Mouse (Mus musculus) Muller cell, postnatal 12 days (primary cell): Measurements from ENCODE around the gene Elf5.

ENCODE experiments used
- DNase-seq: peaks from one replicate; pipeline ENCODE4 v3.0.0-alpha.2; 2015; ENCODE audit errors: inconsistent ontology term

Gene Elf5

GRCm38 (mm10) chr2:103435110-103435509, 23.6 kb downstream of the Elf5 start:
- DNase-seq: no peak

DNA sequence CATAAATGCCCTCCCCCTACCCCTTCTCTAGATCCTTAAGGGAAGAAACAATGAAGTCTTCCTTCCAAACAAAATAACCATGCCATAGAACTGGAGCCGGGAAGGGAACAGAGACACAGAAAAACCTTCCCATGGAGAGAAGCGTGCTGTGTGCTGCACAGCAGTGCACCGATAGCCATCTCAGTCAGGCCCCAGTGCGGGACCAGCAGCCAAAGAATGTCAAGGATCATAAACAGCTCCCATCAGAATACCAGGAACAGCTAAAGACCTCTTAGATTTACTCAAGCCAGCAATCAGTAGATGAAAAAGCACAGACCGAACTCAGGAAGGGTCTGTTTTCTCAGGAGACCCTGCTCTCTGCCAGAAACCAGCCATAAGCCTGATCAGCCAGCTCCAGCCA, 25.0 kb downstream of the Elf5 start:
- no peak for DNase-seq

GRCm38 (mm10) chr2:103439071-103439622, 27.7 kb downstream of the Elf5 start:
- no peak for DNase-seq

- DNase-seq: peak; percentile 66
Observed at GRCm38 (mm10) chr2:103439710-103440109, 28.2 kb downstream of the Elf5 start.

GRCm38 (mm10) chr2:103445776-103446175, 34.3 kb downstream of the Elf5 start:
- no peak for DNase-seq

DNA sequence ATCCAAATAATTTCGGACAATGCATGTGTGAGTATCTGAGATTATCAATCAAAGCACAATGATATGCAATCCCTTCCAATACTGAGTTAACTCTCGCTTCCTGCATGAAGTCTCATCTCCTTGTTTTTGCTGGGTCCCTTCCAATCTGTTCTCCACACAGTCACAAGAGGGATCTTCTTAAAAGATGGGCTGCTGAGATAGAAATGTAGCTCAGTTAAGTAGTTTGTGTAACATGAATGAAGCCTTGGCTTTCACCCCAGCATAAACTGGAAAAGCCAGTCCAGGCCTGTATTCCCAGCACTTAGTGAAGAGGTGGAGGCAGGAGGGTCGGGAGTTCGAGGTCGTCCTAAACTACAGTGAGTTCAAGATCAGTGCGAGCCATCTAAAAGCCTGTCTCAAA, 34.8 kb downstream of the Elf5 start:
- DNase-seq: no peak

- no peak for DNase-seq
Observed at GRCm38 (mm10) chr2:103448947-103449560, 37.6 kb downstream of the Elf5 start.

- DNase-seq: no peak
Observed at GRCm38 (mm10) chr2:103449813-103450212, 38.3 kb downstream of the Elf5 start.

GRCm38 (mm10) chr2:103450267-103450666, 38.8 kb downstream of the Elf5 start:
- no peak for DNase-seq

GRCm38 (mm10) chr2:103452550-103452949, 41.1 kb downstream of the Elf5 start:
- DNase-seq: no peak

DNA sequence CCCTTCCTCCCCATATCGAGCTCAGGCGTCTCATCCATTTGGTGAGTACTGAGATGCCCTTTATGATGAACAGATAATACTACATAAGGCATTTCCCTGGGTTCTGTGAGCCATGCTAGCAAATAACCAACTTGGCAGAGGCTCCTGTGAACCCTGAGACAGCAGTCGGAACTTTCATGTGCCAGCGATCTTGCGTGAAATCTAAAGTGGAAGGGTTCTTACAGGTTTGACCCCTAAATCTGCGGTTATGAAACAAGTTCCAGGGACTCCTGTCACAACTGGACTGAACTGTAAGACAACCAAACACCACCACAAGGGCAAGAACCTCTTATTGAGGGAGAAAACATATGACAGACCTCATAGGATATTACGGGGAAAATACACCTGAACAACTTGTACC, 44.3 kb downstream of the Elf5 start:
- no peak for DNase-seq

DNA sequence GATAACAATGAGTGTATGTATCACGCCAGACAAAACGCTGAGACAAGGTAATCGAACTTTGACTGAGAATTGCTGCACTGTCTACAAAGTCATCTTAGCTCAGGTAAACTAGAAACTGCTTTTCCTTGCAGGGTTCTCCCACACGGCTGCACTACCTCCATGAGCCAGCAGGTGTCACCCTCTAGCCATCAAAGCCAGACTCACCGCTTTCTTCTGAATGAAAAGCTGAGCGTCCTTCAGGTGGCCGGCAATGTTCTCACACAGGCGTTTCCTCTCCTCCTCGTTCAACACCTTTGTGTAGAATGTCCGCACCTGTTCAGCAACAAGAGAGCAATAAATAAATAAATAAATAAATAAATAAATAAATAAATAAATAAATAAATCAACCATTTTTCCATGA, 45.2 kb downstream of the Elf5 start:
- DNase-seq: peak; percentile 51

DNA sequence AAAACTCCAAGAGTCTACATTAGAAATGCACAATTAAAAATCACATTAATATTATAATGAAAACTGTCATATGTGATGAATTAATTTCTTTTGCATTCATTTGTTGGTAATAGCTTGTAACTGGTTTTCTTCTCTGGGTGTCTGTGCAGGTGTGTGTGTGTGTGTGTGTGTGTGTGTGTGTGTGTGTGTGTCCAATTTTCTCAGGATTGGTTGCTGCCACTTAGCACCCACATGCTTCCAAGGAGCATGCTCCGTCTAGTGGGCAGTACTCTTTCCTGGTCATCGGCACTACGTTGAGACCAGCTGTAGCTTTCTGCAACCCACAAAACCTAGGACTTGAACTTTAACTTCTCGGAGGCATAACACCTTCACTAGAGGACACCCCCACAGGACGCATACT, 45.6 kb downstream of the Elf5 start:
- DNase-seq: peak; percentile 26

- no peak for DNase-seq
Observed at GRCm38 (mm10) chr2:103457628-103458027, 46.1 kb downstream of the Elf5 start.

GRCm38 (mm10) chr2:103459069-103459468, 47.6 kb downstream of the Elf5 start:
- no peak for DNase-seq

DNA sequence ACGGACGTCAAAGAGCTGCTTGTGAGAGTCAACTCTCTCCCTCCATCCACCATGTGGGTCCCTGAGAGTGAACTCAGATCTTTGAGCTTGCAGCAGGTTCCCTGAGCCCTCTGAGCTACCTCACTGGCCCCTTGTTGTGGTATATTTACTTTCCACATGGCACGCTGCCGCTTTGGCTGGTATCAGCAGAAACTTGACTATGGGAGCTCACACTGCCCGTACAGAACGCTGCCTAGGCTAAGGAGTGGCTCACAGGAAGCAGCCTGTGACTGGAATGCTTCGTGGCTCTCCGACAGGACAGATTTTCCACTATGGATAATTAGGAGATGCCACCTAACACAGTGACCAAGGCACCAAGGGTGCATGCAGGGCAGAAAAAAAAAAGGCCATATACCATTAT, 49.7 kb downstream of the Elf5 start:
- no peak for DNase-seq

DNA sequence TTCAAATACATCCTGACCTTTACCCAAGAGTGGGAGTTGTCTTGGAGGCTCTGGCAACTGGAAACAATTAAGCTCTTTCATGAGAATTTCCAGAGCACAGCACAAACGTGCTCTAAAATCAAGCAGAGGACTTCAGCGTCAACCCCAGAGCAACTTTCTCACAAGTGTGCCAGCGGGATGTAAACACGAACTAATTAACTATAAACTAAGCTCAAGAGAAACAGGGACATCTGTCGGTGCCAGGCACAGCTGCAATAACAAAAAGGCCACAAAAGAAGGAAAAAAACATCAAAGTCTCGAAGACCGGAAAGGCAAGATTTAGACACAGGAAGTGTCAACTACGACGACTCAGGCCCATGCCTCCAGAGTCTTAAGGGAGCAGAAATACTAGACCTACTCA, 50.3 kb downstream of the Elf5 start:
- DNase-seq: no peak

GRCm38 (mm10) chr2:103462746-103463145, 51.3 kb downstream of the Elf5 start:
- DNase-seq: no peak

- DNase-seq: no peak
Observed at GRCm38 (mm10) chr2:103464524-103464923, 53.0 kb downstream of the Elf5 start.

DNA sequence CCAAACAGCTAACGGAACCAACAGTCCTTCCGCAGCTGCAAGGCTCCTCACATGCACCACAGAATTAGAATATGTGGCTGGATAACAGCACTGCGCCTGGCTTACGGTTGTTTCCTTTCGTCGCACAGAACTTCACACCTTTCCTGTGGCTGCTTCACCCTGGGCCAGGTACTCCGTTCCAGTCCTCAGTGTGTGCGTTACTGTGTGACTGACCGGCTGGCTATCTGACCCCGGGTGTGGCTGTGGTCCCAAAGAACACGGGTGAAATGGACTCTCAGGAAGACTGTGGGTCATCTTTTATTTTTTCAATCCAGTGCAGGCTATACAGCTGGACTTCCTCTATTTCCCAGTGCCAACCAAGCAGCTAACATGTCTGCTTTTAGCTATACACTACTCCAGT, 53.9 kb downstream of the Elf5 start:
- DNase-seq: no peak

DNA sequence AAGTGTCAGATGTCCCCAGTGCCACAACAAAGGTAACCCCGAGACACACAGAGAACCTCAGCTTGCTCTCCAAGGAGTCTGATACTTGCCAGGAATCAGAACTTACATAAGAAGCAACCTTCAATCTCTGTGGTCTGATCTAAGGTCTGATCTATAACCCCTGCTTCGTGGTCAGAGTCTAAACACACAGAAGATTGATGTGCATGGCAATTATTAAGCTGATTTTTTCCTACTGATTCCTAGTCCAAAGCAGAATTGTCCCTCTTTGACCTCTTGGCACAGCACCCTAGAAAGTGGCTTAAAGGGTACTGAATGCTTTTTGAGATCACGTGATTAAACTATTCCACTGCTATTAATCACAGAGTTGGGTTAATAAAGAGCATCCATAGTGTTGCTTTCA, 54.8 kb downstream of the Elf5 start:
- no peak for DNase-seq

- no peak for DNase-seq
Observed at GRCm38 (mm10) chr2:103466984-103467588, 55.6 kb downstream of the Elf5 start.

DNA sequence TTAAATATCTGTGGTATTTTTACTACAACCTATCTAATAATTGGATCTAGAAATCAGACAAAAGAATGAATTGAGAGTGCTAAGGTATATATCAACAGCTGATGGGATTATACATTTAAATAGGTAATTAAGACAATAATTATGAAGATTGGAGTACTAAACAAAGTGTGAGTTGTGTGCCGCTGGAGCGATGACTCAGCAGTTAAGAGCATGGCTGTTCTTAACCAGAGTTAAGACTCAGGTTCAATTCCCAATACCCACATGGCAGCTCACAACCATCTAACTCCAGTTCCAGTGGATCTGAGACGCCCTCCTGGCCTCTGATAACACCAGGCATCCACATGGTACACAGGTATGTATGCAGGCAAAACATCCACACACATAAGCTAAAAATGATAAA, 61.9 kb downstream of the Elf5 start:
- DNase-seq: no peak

DNA sequence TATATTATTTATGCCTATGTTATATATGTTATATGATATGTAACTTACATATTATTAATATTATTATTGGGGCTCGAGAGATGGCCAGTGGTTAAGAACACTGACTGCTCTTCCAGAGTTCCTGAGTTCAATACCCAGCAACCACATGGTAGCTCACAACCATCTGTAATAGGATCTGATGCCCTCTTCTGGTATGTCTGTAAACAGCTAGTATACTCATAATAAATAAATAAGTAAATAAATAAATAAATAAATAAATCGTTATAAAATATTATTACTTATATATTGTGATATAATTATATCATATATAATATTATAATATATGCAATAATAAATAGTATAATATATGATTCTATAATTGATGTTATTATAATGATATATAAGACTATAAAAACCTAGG, 64.7 kb downstream of the Elf5 start:
- DNase-seq: no peak
